Mouse (Mus musculus) embryo, embryonic 9.5 days (tissue): Measurements from ENCODE around the gene Pde6h.

Experiments
- DNase-seq: peaks from one replicate; pipeline ENCODE4 v3.0.0-alpha.2; 2017; ENCODE audit errors: extremely low spot score

Pde6h gene

DNA sequence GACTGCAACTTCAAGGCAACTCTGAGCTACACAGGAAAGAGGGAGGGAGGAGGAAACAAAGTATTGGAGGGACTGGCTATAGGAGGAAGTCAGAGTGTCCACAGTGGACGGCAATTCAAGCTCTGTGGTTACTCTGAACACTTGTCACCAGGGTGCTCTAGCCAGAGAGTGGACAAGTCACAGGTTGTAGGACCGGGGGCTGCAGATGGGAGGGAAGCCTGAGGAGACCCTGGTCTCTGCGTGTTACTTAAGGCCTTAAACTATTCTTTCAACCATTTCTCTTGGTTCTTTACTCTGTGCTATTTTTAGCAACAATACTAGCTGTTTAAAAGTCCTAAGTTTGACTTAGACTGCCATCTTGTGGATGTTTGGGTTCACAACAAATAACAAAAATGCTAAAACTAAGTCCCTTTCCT, 56.7 kb downstream of the Pde6h start:
- peak; percentile 37 for DNase-seq

DNA sequence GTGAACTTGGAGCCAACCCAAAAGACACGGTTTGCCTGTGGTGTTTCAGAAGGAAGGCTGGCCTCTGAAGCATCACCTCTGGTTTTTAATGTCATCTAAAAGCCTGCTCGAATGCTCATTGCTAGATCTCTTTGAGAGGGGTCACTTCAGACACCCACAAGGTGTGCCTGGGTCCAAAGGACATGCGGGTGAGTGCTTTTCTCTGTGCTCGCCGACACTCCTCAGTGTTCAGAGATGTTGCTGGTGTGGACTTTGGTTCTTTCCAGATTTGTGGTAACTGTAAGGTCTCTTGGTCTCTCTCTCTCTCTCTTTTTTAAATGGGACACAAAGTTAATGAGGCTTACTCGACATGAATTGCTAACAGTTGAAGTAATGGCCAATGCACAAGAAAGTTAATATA, 58.9 kb downstream of the Pde6h start:
- DNase-seq = no peak

DNA sequence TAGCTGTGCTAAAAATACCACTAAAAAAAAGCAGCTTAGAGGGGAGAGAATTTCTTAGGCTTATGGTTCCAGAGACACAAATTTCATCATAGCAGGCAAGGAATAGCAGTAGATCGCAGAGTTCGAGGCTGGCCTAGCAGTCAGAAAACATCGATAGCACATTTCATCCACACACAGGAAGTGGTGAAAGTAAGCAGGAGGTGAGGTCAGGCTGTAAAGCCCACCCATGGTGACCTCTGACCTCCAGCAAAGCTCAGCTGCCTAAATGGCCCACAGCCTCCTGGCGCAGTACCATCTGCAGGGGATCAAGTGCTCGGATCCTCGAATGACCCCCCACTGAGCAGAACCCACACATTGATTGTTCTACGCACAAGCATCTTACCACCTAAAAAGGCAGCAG, 59.6 kb downstream of the Pde6h start:
- no peak for DNase-seq

DNA sequence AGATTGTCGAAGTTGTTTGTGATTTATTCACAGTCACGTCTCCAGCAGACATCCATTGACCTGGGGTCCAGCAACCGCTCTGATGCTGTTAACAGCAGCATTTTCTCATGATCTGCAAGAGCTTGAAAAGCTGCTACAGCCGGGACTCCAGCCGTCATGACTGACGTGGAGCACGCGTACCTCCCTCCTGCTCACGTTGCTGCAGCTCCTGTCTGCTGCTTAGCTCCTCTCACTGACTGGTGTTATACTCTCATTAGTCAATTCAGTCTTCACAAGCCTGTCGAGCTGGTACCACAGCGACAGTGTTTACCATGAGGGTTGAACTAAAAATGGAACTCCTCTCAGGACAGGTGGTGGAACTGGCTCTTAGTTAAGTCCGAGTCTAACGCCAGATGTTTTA, 62.4 kb downstream of the Pde6h start:
- DNase-seq = no peak

DNA sequence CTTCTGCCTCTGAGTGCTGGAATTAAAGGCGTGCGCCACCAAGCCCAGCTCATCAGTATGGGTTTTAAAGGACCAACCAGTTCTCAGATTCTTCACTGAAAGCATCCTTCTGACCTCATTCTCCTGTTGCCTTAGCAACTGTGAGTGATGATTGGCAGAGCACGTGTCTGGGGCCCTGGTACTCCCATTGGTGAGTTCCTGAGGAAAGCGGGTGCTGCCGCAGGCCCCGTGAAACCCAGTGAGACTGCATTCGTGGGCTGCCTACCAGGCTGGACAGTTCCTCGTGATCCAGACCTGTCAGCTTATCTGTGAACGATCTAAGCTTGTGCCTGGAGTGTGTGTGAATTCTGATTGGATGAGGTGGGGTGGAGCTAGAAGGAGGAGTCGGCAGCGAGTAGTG, 63.1 kb downstream of the Pde6h start:
- DNase-seq = no peak

DNA sequence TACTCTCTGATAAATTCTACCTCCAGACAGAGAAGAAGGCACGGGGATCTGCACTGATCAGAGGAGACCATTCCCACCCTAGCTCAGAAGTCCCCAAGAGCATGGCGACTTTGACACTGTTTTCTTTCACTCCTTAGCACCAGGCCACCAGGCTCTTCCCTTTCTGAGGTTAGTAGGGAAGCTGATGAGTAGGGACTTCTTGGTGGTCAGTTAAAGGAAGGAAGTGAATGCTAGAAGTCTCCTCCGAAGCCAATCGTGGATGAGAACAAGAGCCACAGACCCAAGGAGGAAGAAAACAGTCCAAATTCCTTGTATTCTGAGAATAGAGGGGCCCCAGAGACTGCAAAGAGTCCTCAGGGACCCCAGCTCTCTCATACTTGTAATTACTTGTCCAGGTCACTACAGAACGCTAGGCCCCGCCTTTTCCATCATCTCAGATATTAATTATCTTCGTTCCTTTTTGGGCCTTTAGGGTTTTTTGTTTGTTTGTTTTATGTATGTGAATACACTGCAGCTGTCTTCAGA, 65.0 kb downstream of the Pde6h start:
- no peak for DNase-seq

DNA sequence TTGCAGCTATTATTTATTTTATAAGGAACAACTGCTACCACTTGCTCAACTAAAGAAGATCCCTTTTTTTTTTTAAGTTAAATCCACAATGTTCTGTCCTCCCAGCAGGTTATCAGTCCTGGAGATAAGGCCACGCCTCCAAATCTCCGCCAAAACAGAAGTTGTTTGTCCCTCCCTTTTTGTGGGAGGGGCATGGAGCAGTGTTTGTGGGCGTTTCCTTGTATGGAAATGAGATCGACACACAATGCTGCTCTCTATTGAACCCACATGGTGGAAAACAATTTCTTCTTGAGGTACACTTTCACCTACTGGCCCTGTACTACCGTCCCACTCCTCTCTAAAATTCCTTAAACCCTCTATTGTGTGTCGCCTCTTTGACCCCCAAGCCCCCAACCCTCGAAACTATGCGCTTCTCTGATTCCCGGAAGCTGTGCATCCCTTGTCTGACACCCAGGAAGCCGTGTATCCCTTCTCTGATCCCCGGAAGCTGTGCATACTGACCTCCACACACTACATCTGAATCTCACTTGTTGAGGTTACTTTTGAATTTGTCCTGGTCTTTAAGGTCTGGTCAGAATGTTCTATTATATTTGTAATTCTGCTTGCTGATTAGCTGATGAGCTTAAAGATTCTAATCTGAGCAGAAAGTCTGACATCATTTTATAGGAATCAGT, 66.3 kb downstream of the Pde6h start:
- DNase-seq = peak; percentile 26

DNA sequence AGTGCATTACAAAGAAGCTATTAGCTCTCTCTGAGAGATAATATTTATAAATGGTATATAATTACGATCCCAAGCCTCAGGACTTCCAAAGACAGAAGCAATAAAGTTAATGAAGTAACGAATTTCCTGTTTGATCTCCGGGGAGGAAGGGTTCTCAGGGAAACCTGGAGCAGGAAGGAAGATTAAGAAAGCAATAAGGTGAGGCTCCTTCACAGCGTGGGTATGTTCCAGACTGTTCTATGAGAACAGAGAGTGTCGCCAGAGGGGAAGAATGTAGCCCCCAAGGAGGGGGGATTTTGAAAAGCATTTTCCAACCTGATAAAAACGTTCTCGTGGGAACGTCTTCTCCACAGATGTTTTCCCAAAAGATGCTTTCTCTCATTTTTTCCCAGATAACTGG, 66.9 kb downstream of the Pde6h start:
- DNase-seq = no peak

DNA sequence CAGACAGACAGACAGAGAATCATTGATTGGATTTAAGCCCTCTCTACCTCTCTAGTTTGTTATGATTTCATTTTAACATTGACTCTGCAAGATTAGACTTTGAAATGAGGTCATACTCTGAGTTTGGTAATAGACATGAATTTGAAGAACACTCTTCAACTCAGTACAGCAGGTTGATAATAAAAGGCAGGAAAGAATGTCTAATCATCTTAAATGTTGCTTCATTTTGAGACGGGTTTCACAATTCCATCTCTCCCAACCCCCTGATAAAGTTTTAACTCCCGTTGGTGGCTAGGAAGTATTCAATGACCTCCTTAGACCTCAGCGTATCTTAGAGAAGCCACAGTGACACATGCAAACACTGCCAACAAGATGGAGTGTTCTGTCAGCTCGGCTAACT, 69.9 kb downstream of the Pde6h start:
- no peak for DNase-seq

DNA sequence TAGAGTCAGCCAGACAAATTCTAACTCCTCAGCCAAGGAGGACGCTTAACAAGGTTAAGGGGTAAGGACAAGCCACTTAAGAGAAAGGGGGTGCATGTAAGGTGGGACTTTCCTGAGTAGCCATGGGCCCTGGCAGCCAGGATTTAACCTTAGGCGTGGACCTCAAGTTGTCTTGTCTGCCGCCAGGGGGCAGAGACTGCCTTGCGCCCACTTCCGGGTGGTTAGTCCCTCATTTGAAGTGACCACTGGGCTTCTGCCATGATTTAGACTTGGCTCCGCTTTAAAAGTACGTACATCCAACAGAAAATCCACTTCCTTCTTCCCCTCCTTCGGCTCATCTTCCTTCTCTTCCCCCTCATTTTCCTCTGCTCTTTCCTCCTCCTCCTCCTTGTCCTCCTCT, 71.9 kb downstream of the Pde6h start:
- DNase-seq = no peak

DNA sequence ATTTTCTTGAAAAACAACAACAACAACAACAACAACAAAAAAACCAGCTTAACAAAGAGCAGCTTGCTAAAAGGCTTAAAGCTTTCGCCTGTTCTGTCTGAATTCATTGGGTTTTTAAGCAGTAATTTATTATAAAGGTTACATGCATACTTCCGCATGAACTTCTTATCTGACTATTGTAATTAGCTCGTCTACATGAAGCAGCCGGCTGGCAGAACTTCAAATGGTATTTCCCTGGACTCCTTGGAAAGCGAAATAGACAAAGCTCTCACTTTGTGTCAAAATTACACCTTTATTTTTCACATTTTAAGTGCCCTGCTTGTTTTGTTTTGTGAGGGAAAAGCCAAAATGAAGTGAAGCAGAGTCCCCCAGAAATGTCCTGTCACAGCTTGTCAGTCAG, 72.7 kb downstream of the Pde6h start:
- no peak for DNase-seq

DNA sequence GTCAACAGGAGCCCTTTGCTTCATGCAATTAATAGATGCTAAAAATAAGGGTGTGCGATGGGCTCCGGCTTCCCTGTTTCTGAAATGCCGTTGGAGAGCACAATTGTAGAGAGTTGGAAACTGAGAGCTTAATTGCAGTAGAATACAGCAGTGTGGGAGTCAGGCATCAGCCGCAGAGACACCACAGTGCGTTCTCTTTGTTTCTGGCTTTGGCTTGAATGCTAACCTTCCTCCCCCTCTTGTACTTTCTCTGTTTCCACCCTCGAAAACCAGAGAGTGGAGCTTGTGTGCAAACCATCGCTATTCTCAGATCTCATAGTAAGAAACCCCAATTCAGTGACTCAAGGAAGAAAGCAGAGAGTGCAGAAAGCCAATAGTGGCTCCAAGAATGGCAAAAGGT, 74.5 kb downstream of the Pde6h start:
- no peak for DNase-seq

DNA sequence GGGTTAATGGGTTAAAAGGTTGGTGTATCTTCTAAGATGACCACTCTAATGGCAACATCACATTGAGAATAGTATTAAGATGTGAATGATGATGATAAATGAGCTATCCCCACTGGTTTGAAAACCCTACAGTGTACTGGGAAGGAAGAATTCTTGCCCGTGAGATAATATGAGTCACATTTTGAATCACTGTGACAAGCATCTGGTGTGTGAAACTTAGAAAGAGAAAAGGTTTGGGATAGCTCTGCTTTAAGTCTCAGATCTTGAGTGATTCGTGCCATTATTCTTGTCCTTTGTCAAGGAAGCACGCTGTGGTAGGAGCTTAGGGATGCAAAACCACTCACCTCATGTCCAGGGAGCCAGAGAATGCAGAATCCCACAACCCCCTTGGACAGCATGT, 75.4 kb downstream of the Pde6h start:
- no peak for DNase-seq

DNA sequence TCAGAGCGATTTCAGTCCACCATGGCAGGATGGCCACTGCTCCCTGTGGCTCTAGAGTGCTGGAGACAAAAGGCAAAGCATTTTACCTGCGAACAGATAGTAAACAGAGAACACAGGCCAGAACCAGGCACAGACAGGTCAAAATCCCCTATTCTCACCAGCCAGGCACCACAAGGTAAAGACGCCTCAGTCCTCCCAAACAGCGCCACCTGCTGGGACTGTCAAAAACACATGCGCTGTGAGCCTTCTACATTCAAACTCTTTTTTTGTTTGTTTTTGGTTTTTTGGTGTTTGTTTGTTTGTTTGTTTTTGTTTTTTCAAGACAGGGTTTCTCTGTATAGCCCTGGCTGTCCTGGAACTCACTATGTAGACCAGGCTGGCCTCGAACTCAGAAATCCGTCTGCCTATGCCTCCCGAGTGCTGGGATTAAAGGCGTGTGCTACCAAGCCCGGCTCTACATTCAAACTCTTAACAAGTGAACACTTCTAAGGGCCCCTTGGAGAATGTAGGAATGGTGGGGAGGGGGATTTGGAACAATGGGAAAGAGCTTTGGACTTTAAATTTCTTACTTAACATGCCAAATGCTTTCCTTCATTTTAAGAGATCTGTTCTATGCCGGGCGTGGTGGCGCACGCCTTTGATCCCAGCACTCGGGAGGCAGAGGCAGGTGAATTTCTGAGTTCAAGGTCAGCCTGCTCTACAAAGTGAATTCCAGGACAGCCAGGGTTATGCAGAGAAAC, 76.2 kb downstream of the Pde6h start:
- no peak for DNase-seq

DNA sequence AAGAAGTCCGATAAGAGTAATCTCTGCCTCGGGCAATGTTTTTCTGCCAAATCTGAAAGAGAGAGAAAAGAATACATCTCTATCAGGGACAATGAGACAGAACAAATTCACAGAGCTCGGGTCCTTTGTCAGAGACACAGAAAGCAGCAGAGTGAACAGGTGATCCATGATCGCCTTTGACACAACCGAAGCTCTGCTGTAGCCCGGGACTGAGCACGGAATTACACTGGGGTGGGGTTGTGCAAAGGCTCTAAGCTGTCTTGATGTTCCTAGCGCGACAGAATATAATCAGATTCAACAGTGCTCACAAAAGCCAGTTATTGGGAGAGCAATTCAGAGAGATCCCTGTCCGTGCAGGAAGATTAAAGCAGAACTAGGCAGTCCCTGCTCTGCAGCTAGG, 77.1 kb downstream of the Pde6h start:
- no peak for DNase-seq

DNA sequence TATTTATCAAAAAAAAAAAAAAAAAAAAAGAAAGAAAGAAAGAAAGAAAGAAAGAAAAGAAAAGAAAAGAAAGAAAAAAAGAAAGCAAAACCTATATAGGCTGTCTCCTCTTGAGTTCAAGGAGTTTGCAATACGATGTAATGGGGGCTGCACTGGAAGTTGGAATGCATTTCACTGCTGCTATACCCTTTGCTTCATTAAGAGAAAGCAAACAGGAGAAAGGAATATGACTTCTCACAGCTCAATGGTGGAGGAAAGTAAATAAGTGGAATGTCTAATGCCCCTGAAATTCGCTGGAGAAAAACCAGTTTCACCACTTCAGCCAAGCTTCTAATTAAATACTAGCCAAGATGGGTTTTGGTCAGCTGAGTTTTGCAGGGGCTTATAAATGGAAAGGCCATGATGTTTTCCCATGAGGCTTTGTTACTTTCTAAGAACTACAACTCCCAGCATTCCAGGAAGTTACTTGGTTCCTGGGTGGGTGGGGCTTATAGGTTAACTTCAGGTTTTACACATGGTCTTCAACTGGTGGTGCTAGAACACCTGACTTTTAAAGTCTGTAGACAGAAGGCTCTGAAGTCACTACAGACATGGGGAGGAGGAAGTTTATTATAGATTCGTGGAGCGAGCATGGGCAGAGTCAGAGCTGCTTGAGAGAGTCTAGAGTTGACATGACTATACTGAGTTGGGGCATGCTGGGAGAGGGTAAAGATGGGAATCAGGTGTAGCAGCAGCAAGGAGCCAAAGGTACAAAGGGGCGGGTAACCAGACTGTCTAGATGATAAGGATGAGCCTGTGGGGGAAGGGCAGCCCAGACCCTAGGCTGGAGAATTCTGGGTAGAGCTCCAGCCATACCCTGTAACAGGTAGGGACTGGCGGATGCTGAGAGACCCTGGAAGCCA, 77.9 kb downstream of the Pde6h start:
- no peak for DNase-seq

DNA sequence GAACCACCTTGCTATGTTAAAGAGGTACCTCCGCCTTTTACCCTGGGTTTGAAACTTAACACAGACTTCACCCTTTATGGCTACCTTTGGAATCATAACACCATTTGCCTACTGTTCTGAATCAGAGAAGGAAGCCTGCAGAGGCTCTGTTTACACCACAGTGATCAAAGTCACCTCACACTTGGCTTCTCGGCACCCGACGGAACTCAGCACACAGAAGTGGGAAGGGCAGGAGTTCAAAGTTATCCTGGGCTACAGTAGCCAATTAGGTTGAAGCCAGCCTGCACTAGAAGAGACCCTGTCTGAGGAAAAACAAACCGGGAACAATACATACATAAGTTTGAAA, 78.5 kb downstream of the Pde6h start:
- DNase-seq = no peak

DNA sequence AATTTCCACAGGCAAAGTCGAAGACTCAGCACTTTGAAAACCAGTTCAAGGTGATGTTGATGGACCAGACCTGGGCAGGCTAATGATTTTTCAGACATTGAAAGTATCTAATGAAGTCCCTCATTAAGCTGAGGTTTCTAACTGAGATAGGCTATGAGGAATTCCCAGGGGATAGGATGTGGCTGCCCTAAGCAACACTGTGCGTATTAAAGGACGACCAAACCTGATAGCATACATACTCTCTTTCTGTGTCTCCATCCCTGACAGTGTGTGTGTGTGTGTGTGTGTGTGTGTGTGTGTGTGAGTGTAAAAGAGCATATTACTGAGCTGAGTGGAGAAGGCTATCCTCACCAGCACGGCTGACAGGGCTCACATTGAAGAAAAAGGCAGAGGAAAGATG, 80.7 kb downstream of the Pde6h start:
- DNase-seq = no peak

DNA sequence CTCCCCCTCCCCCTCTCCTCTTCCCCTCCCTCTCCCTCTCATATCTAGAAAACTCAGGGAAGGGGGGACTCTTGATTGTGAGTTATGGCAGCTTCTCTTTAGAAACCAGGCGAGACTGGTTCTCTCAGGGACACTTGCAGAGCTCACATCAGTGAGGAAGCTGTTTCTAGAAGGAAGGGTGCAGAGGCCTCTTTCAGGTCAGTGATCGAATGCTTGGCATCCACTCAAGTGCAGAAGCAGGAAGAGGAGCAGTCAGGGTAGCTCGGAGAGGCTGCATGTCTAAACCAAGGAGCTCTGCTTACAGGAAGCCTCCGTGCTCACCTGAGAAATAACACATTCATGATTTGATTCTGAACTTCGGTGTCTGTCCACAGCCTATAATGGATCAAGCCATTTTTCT, 87.6 kb downstream of the Pde6h start:
- DNase-seq = no peak

DNA sequence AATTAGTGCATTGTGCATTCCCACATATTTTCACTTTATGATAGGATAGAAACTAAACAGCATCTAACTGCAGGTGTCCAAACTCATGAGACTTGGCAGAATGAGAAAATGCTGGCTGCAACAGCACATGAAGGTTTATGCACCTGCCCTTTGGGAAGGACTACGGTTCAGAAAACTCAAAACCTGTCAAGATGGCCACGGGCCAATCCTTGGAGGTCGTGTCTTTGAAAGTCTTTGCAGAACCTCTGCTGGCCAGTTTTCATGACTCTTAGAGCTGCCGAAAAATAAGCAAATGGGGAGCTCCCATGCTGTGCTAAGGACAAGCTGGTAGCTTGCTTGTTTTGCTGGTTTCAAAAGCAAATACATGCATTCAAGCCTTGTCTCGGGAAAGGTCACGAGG, 90.7 kb downstream of the Pde6h start:
- DNase-seq = no peak

DNA sequence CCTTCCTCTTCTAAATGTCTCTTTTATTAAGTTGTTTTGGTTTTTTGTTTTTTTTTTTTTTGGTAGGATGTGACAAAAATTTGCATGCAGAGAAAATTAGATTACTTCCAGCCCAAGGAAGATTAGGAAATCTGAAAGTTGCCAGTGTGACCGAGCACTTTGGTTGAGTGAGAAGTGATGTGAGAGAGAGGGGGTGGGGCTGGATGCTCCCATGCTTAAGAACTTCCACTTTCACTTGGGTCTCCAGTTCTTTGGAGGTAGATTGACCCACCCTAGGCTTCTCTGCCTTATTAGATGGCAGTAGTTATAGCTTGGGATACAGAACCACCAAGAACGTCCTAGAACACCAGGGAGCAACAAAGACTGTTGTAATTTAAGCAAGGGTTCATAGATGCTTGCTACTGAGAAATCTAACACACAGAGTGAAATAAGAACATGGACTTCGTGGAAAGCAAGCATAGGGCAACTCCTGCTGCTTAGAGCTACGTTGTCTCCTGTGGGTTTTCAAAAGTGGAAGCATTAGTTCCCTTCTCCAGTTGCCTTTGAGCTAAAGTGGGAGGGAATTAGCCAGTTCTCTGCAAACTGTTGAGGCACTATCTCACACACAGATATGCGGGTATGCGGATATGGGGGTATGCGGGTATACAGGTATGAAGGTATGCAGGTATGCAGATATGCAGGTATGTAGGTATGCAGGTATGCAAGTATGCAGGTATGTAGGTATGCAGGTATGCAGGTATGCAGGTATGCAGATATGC, 93.8 kb downstream of the Pde6h start:
- DNase-seq = no peak
